Mouse (Mus musculus) forebrain, embryonic 13.5 days (tissue): ENCODE measurements around the gene Ksr1. TPM values are rescaled to one million over a fixed set of nuclear protein-coding genes. Genes with fewer than 3 reads are reported as not detected.

Source experiments
- ATAC-seq: fragments of 200-750 bp; cut with Nextera tagmentation; 2 replicates; pipeline ENCODE4 v1.8.0; 2017
- H3K27ac ChIP-seq: fragments of 300-500 bp; sonication (generic); 2 replicates; pipeline ENCODE4 v1.5.1; 2015; ENCODE audit warnings: inconsistent platforms, mild to moderate bottlenecking, moderate library complexity
- H3K27me3 ChIP-seq: fragments of 300-500 bp; sonication (generic); 2 replicates; pipeline ENCODE4 v1.6.1; 2015; ENCODE audit warnings: mild to moderate bottlenecking, inconsistent platforms
- H3K36me3 ChIP-seq: fragments of 300-500 bp; sonication (generic); 2 replicates; pipeline ENCODE4 v1.6.1; 2015; ENCODE audit warnings: mild to moderate bottlenecking, inconsistent platforms; ENCODE audit not compliant: poor library complexity, severe bottlenecking
- H3K4me1 ChIP-seq: fragments of 300-500 bp; sonication (generic); 2 replicates; pipeline ENCODE4 v1.6.1; 2015; ENCODE audit warnings: inconsistent platforms
- H3K4me2 ChIP-seq: fragments of 300-500 bp; sonication (generic); 2 replicates; pipeline ENCODE4 v1.6.1; 2015; ENCODE audit warnings: inconsistent platforms, mild to moderate bottlenecking, moderate library complexity
- H3K4me3 ChIP-seq: fragments of 300-500 bp; sonication (generic); 2 replicates; pipeline ENCODE4 v1.5.1; 2015; ENCODE audit warnings: mild to moderate bottlenecking, inconsistent platforms
- H3K9ac ChIP-seq: fragments of 300-500 bp; sonication (generic); 2 replicates; pipeline ENCODE4 v1.6.1; 2015; ENCODE audit warnings: mild to moderate bottlenecking, inconsistent platforms
- H3K9me3 ChIP-seq: fragments of 300-500 bp; sonication (generic); replicated peaks from 2 replicates; pipeline ENCODE4 v1.6.1; 2016; ENCODE audit warnings: inconsistent platforms
- WGBS: fragments of 180-500 bp; shearing (Covaris S2); methylation state at CpG from one replicate; pipeline ENCODE4 v1.1.7; 2015; 5-methylcytosine and 5-hydroxymethylcytosine counted together
- polyA plus RNA-seq: library from polyadenylated mRNA; unstranded; fragments of >200 nt; fragmentation: Nextera tagmentation; extraction: Ambion mirVana; gene quantifications from 2 replicates; pipeline ENCODE4 v1.2.1, GENCODE M21; 2015

The Ksr1 gene
- polyA plus RNA-seq, 1 experiment from 2014 or later = 4.1 TPM

- H3K4me3 ChIP-seq = no peak overlapping the region
- H3K9ac ChIP-seq = no peak overlapping the region
- no peaks in the 10 kb centered on the region for H3K27me3 ChIP-seq
- no peaks in the 10 kb centered on the region for H3K9me3 ChIP-seq
- no peak for ATAC-seq
- no peak overlapping the region for H3K4me2 ChIP-seq
- no peaks in the 10 kb centered on the region for H3K4me1 ChIP-seq
- no peaks in the 10 kb centered on the region for H3K36me3 ChIP-seq
- 72% methylated on average over 4 of the region's 4 CpGs for WGBS
- H3K27ac ChIP-seq = no peak overlapping the region
Measured at GRCm38 (mm10) chr11:79166582-79167300, 20.5 kb upstream of the Ksr1 start.

- Histone ChIP-seq H3K27me3 (no peaks in the 10 kb centered on the region), H3K36me3 (no peaks in the 10 kb centered on the region), H3K9ac (no peak overlapping the region), H3K27ac (no peak overlapping the region), H3K4me2 (no peak overlapping the region), H3K4me3 (no peak overlapping the region), H3K9me3 (no peaks in the 10 kb centered on the region), H3K4me1 (no peaks in the 10 kb centered on the region)
- 90% methylated on average over 6 of the region's 6 CpGs for WGBS
- no peak for ATAC-seq
Measured at GRCm38 (mm10) chr11:79161077-79161758, 15.0 kb upstream of the Ksr1 start.

GRCm38 (mm10) chr11:79160127-79160526 is 13.9 kb upstream of the Ksr1 start:
- no peaks in the 10 kb centered on the region for H3K27me3 ChIP-seq
- H3K27ac ChIP-seq = no peak overlapping the region
- no peak overlapping the region for H3K4me3 ChIP-seq
- H3K9ac ChIP-seq = no peak overlapping the region
- 85% methylated on average over 6 of the region's 6 CpGs for WGBS
- H3K9me3 ChIP-seq = no peaks in the 10 kb centered on the region
- H3K4me1 ChIP-seq = no peaks in the 10 kb centered on the region
- H3K36me3 ChIP-seq = no peaks in the 10 kb centered on the region
- no peak for ATAC-seq
- no peak overlapping the region for H3K4me2 ChIP-seq

GRCm38 (mm10) chr11:79157729-79158128 is 11.5 kb upstream of the Ksr1 start:
- Histone ChIP-seq H3K4me2 (no peak overlapping the region), H3K27ac (no peak overlapping the region), H3K9ac (no peak overlapping the region), H3K4me3 (no peak overlapping the region), H3K27me3 (no peaks in the 10 kb centered on the region), H3K36me3 (no peaks in the 10 kb centered on the region), H3K9me3 (no peaks in the 10 kb centered on the region), H3K4me1 (no peaks in the 10 kb centered on the region)
- 84% methylated on average over 4 of the region's 4 CpGs for WGBS
- no peak for ATAC-seq

GRCm38 (mm10) chr11:79155348-79155747 is 9.1 kb upstream of the Ksr1 start:
- Histone ChIP-seq H3K4me3 (no peak overlapping the region), H3K9me3 (no peaks in the 10 kb centered on the region), H3K4me2 (no peak overlapping the region), H3K4me1 (no peaks in the 10 kb centered on the region), H3K27ac (no peak overlapping the region), H3K27me3 (no peaks in the 10 kb centered on the region), H3K36me3 (no peaks in the 10 kb centered on the region), H3K9ac (no peak overlapping the region)
- ATAC-seq = no peak
- WGBS = 72% methylated on average over 6 of the region's 6 CpGs

GRCm38 (mm10) chr11:79152696-79153095 is 6.5 kb upstream of the Ksr1 start:
- no peak for ATAC-seq
- H3K4me2 ChIP-seq = no peak overlapping the region
- no peak overlapping the region for H3K4me3 ChIP-seq
- H3K4me1 ChIP-seq = no peaks in the 10 kb centered on the region
- no peaks in the 10 kb centered on the region for H3K9me3 ChIP-seq
- H3K36me3 ChIP-seq = no peaks in the 10 kb centered on the region
- no peaks in the 10 kb centered on the region for H3K27me3 ChIP-seq
- H3K27ac ChIP-seq = no peak overlapping the region
- 72% methylated on average over 5 of the region's 5 CpGs for WGBS
- no peak overlapping the region for H3K9ac ChIP-seq

- no peak for ATAC-seq
- H3K9me3 ChIP-seq = no peaks in the 10 kb centered on the region
- 77% methylated on average over 7 of the region's 7 CpGs for WGBS
- no peak overlapping the region for H3K4me3 ChIP-seq
- H3K9ac ChIP-seq = no peak overlapping the region
- H3K36me3 ChIP-seq = no peaks in the 10 kb centered on the region
- H3K4me1 ChIP-seq = no peaks in the 10 kb centered on the region
- no peaks in the 10 kb centered on the region for H3K27me3 ChIP-seq
- no peak overlapping the region for H3K4me2 ChIP-seq
- H3K27ac ChIP-seq = no peak overlapping the region
Measured at GRCm38 (mm10) chr11:79151874-79152273, 5.7 kb upstream of the Ksr1 start.

- H3K4me2 ChIP-seq = no peak overlapping the region
- 70% methylated on average over 3 of the region's 3 CpGs for WGBS
Measured at GRCm38 (mm10) chr11:79150301-79150700, 4.1 kb upstream of the Ksr1 start.

GRCm38 (mm10) chr11:79149295-79149694 is 3.1 kb upstream of the Ksr1 start:
- WGBS = 91% methylated on average over 4 of the region's 4 CpGs
- Histone ChIP-seq H3K36me3 (no peaks in the 10 kb centered on the region), H3K4me2 (no peak overlapping the region), H3K27me3 (no peaks in the 10 kb centered on the region), H3K27ac (no peak overlapping the region), H3K4me1 (peaks cover 10% of the 10 kb centered on the region), H3K4me3 (no peak overlapping the region), H3K9me3 (no peaks in the 10 kb centered on the region), H3K9ac (no peak overlapping the region)
- ATAC-seq = no peak

More at GRCm38 (mm10) chr11:79150301-79150700, 4.1 kb upstream of the Ksr1 start:
- H3K4me1 ChIP-seq = peaks cover under 1% of the 10 kb centered on the region; the same call in 1 of the 2 replicates
- H3K9me3 ChIP-seq = no peaks in the 10 kb centered on the region
- ATAC-seq = no peak
- no peak overlapping the region for H3K27ac ChIP-seq
- H3K9ac ChIP-seq = no peak overlapping the region
- H3K4me3 ChIP-seq = no peak overlapping the region
- H3K27me3 ChIP-seq = no peaks in the 10 kb centered on the region
- no peaks in the 10 kb centered on the region for H3K36me3 ChIP-seq

- no peak overlapping the region for H3K27ac ChIP-seq
- H3K9me3 ChIP-seq = no peaks in the 10 kb centered on the region
- H3K4me1 ChIP-seq = peaks cover 15% of the 10 kb centered on the region
- no peaks in the 10 kb centered on the region for H3K27me3 ChIP-seq
- no peak overlapping the region for H3K4me2 ChIP-seq
- no peaks in the 10 kb centered on the region for H3K36me3 ChIP-seq
- ATAC-seq = no peak
- no peak overlapping the region for H3K4me3 ChIP-seq
- H3K9ac ChIP-seq = no peak overlapping the region
- WGBS = 84% methylated on average over 4 of the region's 4 CpGs
Measured at GRCm38 (mm10) chr11:79148783-79149182, 2.6 kb upstream of the Ksr1 start.

GRCm38 (mm10) chr11:79145283-79146265 is 633 bp downstream of the Ksr1 start:
- H3K9me3 ChIP-seq = no peaks in the 10 kb centered on the region
- H3K36me3 ChIP-seq = no peaks in the 10 kb centered on the region
- peak overlapping the region; percentile 77 for H3K4me2 ChIP-seq
- peak overlapping the region; percentile 87 for H3K4me3 ChIP-seq
- peak overlapping the region; percentile 91 for H3K27ac ChIP-seq
- ATAC-seq = no peak; the same call in 1 of the 2 replicates
- under 1% methylated on average over 50 of the region's 62 CpGs for WGBS
- H3K27me3 ChIP-seq = no peaks in the 10 kb centered on the region
- peaks cover 39% of the 10 kb centered on the region for H3K4me1 ChIP-seq
- peak overlapping the region; percentile 92 for H3K9ac ChIP-seq

GRCm38 (mm10) chr11:79144741-79145140 is 1.5 kb downstream of the Ksr1 start:
- peak overlapping the region; percentile 92 for H3K9ac ChIP-seq
- peak overlapping the region; percentile 91; the same call in 1 of the 2 replicates for H3K27ac ChIP-seq
- H3K4me2 ChIP-seq = peak overlapping the region; percentile 77
- ATAC-seq = no peak
- no peaks in the 10 kb centered on the region for H3K27me3 ChIP-seq
- no peaks in the 10 kb centered on the region for H3K9me3 ChIP-seq
- peak overlapping the region; percentile 87 for H3K4me3 ChIP-seq
- 28% methylated on average over 1 of the region's 1 CpGs for WGBS
- no peaks in the 10 kb centered on the region for H3K36me3 ChIP-seq
- peaks cover 39% of the 10 kb centered on the region for H3K4me1 ChIP-seq
